Mouse (Mus musculus) stomach, postnatal 0 days (tissue): ENCODE data around the gene Xpo5.

Experiments
- CTCF ChIP-seq: IDR thresholded peaks from 2 replicates; pipeline ENCODE4 v1.5.1; 2016; ENCODE audit warnings: antibody characterized with exemption, low read depth, mild to moderate bottlenecking, moderate library complexity
- EP300 ChIP-seq: optimal IDR thresholded peaks from 2 replicates; pipeline ENCODE3; 2016; ENCODE audit warnings: antibody characterized with exemption

GRCm38 (mm10) chr17:46241471-46241870 is 38.9 kb downstream of the Xpo5 start:
- TF ChIP-seq CTCF: no peak
- TF ChIP-seq EP300: no peak
